Mouse (Mus musculus) left cerebral cortex, adult 8-10 months (tissue): ENCODE measurements at regions not wholly inside any gene's neighbourhood (a gene's known extent, or its start where the extent isn't known, plus 50 kb on each side); places are given as distances from the start of the nearest gene placed in this dataset.
"Not testable (repeated sequence)": the region's sequence is repeated elsewhere in the genome, so short reads cannot be mapped to it uniquely, and the experiment has no call there.

Experiments used
- DNase-seq, 2 experiments: peaks; one replicate each; pipeline ENCODE4 v3.0.0; 2022; ENCODE audit warnings: low spot score in 2 of 2

DNA sequence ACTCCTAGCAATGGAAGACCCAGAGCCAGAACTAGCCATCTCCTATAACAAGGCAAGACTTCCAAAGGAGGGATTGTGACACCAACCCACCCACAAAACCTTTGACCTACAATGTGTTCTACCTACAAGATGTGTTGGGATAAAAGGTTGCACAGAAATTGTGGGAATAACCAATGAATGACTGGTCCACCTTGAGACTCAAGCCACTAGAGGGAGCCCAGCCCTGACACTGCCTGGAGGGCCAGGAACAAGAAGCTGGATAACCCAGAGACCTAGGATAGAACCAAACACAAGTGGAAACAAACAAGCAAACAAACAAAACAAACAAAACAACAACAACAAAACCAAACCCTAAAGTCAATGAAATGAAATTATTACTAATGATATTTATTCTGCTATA lies 288.8 kb downstream of the Dchs2 start:
- no peak for DNase-seq

GRCm38 (mm10) chr3:83424267-83424666 lies 296.5 kb downstream of the Dchs2 start:
- no peak for DNase-seq

GRCm38 (mm10) chr3:83429376-83429775 lies 301.6 kb downstream of the Dchs2 start:
- DNase-seq, result no peak

DNA sequence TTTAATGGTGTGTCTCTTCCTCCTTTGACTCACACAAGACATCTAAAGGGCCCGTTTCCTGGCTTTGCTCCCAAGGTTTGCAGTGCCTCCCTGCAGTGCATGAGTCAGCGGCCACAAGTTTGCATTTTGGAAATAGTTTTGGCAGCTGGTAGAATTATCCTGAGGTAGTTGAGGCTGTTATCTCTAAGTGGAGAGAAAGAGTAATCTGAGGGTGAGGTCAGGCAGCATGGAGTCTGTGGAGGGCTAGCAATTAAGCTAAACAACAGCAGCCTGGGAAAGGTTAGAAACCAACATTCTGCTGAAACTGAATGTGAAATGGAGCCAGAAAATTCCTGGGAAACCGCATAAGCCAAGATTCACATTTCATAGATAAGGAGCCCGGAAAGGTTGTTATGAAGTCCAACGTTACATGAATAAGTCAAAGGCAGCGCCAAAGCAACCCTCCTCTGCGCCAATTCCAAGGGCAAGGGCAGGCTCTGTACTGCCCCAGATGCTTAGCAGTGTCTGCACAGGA lies 318.5 kb downstream of the Dchs2 start:
- DNase-seq, result peak in 1 of 2 experiments; percentile 7

DNA sequence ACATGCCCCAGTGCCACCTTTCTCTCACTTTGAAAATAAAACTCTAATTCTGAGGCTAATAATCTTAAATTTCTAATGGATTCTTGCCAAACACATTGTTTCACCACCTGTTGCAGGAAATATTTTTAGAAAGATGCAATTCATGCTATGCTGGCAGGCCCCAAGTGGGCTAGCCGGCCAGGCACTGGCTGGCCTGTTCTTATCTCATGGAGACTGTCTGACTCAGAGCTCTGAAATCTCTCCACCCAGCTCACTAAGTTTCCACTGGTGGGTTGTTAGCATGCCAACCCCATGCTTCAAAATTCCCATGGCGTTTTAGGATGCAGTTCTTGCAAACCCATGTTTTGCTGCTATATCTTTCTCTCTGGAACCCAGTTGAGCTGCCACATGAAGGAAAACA lies 315.5 kb upstream of the Sfrp2 start:
- DNase-seq, result no peak

DNA sequence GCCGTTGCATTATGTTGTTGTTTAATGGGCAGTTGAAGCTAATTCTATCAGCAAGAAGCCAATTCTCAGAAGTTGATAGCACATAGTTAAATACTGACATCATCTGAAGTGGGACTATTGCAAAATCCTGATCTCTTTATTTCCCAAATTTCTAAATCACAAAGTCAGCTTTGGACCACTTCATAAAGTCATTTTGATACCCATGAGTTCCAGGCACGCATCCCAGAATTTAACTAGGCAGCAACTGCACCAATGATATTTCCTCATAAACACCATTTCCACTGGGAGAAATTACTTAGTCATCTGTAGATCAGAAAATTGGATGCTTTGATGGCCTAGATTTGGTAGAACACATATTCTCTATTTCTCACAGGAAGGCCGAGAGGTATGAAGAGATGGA lies 314.8 kb upstream of the Sfrp2 start:
- DNase-seq, result no peak

- DNase-seq, result no peak
These were observed 312.7 kb upstream of the Sfrp2 start for GRCm38 (mm10) chr3:83453462-83453861.

DNA sequence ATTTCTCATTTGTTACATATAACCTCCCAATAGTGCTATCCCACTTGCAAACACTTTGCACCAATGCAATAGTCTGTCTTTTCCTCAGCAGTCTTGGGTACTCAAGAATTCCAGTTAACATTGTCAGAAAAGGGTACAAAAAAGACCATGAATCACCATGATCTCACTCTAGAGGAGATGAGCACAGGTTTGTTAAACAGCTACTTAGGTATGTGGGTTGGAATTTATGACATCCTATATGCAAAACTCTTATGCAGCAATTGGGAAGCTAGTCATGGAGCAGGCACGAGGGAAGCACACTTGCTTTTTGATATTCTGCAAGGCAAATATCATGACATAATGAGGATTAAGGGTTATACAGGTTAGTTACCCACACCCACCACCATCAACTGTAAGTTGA lies 307.7 kb upstream of the Sfrp2 start:
- no peak for DNase-seq

- no peak for DNase-seq
These were observed 286.9 kb upstream of the Sfrp2 start for GRCm38 (mm10) chr3:83479251-83479650.

DNA sequence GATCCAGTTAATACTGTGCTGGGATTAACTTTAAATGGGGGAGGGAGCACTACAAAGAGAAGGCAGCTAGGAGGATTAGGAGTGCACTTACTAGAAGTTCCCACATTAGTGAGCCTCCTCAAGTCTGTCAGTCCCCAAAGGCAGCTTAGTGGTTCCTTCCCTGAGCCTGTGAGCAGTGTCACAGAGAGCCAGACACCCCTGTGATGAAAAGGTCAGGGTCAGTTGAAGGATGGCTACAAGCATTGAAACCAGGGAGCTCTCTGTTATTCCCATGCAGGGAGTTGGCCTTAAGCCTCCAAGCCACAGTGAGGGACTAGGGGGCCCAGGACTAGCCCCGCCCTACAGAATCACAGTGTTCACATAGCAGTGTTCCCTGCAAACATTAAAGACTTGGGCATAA lies 285.9 kb upstream of the Sfrp2 start:
- DNase-seq, result no peak

DNA sequence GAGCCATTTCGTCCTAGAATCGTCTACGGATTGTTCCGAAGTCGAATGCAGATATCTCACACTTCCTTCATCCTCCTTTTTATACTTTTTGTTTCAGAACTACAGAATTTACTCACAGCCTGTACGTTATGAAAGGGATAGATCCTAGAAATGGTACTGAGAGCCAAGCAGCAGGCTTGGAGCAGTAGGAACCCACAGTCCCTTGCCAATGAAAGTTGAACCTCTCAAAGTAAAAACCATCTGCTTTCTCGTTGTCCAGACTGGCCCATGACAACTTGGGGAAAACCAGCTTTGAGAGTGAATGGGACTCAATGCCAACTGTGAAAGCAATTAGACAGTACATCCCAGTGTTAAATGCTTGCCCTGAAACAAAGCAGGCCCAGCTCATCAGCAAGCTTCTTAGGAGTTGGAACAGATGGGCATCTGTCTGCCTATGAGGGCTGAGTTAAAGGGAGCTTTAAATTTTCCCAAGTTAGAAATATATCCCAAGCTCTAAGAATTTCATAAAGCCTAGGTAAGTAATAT lies 279.9 kb upstream of the Sfrp2 start:
- peak in 1 of 2 experiments; percentile 5 for DNase-seq

DNA sequence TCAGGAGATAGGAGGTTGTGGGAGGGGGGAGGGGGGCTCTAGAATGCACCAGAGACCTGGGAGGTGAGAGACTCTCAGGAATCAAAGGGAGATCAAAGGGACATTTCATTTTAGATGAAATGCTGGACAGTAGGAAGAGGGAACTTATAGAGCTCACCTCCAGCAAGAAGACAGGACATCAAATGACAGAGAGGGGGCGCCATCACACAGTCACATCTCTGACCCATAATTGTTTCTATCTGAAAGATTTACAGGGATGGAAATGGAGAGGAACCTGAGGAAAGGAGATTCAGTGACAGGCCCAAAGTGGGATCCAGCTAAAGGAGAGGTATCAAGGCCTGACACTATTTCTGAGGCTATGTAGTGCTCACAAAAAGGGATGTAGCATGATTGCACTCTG lies 270.5 kb upstream of the Sfrp2 start:
- no peak for DNase-seq

GRCm38 (mm10) chr3:83503901-83504300 lies 262.2 kb upstream of the Sfrp2 start:
- DNase-seq, result no peak

DNA sequence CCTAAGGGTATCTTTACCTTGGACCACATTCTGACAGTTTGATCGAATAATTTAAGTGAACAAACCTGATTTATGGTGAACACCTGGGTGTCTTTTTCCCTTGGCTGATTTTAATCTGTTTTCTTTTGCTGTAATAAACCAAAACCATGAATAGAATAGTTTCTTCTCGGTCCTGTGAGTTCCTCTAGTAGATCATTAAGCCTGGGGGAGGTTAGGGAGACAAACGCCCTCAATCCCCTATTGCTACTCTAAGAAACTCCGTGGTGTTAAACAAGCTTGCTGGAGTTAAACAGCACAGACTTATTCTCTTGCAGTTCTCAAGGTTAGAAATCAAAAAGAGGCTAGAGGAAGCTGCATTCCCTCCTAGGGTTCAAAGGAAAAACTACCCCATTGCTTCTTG lies 249.5 kb upstream of the Sfrp2 start:
- DNase-seq, result no peak

DNA sequence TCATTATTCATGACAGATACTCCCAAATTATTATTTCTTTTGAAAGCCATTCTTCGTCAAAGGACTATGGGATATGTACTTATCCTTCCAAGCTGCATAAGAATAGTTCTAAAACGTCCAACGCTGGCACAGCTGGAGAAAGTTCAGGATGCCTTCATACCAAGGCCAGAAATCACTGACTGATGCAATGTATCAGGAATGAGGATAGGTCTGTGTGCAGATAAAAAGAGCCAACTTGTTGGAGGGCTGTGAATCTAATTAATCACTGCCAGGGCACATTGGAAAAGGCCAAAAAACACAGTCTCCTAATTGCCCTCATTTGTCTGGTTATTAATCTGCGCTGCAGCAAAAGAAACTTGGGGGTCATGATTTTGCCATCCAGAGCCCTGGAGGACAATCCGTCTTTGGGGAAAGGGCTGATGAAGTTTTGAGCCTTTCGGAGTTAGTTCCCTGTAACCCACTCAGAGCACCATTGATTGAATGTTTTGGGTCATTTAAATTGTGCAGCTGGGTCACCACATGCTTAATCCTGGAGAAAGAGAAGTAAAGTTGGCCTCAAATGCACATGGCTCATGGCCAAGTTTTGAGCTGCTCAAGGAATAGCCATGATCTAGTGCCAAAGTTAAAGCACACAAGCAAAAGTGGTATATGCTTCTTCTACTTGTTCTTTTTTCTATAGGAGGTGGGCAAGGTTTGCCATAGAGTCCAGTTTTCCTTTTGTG lies 248.0 kb upstream of the Sfrp2 start:
- DNase-seq, result no peak

DNA sequence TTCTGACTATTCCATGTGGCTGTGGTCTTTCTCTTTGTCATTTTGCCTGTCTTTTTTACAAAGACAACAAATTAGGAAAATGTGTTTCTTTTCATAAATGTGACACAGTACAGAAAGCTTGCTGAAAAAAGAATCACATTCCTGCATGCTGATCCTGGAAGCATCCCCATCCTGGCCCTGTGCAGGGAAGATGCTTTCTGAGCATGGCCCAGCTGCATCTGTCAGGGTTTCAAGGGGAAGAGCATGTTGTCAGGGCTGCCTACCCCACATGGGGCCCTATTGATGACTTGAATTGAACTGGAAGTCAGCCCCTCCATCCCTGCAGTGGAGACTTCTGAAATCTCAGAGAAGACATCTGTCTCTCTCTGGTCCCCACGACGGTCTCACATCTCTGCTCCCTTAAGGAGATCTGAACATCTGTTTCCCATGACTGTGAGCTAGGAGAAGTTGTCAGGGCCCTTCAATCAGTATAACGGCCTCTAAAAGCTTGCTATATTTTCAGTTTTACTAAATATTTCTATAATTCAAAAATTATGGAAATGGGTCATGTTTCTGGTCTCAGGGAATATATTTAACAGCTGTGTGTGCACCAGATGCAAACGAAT lies 235.8 kb upstream of the Sfrp2 start:
- DNase-seq, result no peak

DNA sequence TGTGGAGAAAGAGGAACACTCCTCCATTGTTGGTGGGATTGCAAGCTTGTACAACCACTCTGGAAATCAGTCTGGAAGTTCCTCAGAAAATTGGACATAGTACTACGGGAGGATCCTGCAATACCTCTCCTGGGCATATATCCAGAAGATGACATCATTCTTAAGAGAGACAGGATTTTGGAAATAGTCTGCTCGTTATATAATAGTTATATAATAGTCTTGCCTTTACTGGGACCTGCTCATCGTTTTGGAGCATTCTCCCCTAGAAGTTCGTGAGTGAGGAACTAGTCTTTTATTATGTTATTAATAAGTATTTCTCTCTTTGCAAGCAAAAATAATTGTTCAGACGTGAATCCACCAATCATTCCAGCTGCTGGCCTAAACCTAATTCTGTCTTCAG lies 229.5 kb upstream of the Sfrp2 start:
- DNase-seq, result not testable (repeated sequence)

DNA sequence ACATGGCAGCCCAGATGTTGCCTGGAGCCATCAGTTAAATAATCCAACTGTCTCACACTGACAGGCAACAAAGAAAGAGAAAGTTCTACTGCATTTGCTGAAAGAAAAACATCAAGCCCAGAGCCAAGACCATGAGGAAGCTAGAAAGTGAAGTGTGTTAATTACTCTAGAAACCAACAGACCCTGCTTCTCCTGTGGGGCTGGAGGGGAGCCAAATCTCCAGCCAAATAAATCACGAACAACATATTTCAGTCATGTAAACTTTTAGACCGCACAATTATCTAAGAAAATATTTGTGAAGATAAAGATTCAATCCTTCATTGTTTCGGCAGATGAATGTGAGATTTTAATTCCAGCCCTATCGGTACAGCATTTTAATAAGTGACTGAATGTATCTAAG lies 228.9 kb upstream of the Sfrp2 start:
- DNase-seq, result no peak

- no peak for DNase-seq
These were observed 228.4 kb upstream of the Sfrp2 start for GRCm38 (mm10) chr3:83537711-83538110.

GRCm38 (mm10) chr3:83538898-83539297 lies 227.2 kb upstream of the Sfrp2 start:
- no peak for DNase-seq

- no peak for DNase-seq
These were observed 224.9 kb upstream of the Sfrp2 start for GRCm38 (mm10) chr3:83540997-83541932.
